Mouse (Mus musculus): Measurements from ENCODE around the gene Cdc42ep3. TPM values are rescaled to one million over a fixed set of nuclear protein-coding genes. Genes with fewer than 3 reads are reported as not detected.

The Cdc42ep3 gene
- polyA plus RNA-seq, 1 experiment, result 11.0 TPM

GRCm38 (mm10) chr17:79341946-79342470, 12.9 kb downstream of the Cdc42ep3 start:
- Histone ChIP-seq H3K4me1 (ENCODE audit: control insufficient read depth, insufficient read depth, low read length) (peaks cover 10% of the 10 kb centered on the region; the same call in 1 of the 2 replicates), H3K27me3 (ENCODE audit: control insufficient read depth, insufficient read depth, low read length) (no peaks in the 10 kb centered on the region), H3K27ac (ENCODE audit: insufficient read depth, low read length) (no peak overlapping the region), H3K4me3 (replicated peaks; ENCODE audit: insufficient read depth, low read depth, low read length) (no peak overlapping the region)
- TF ChIP-seq POLR2A (IDR thresholded peaks at IDR 0.05; ENCODE audit: borderline replicate concordance, insufficient read depth, low read length), result no peak
- no peak for TF ChIP-seq CTCF (IDR thresholded peaks at IDR 0.05; ENCODE audit: borderline replicate concordance, insufficient read depth, low read depth, low read length)
- no peak for DNase-seq
- 83% methylated on average over 7 of the region's 7 CpGs for WGBS

- TF ChIP-seq CTCF (IDR thresholded peaks at IDR 0.05; ENCODE audit: borderline replicate concordance, insufficient read depth, low read depth, low read length), result no peak
- TF ChIP-seq POLR2A (IDR thresholded peaks at IDR 0.05; ENCODE audit: borderline replicate concordance, insufficient read depth, low read length), result no peak
- no peak for DNase-seq
- no peak overlapping the region for H3K4me3 ChIP-seq (replicated peaks; ENCODE audit: insufficient read depth, low read depth, low read length)
- no peaks in the 10 kb centered on the region for H3K27me3 ChIP-seq (ENCODE audit: control insufficient read depth, insufficient read depth, low read length)
- peaks cover 10% of the 10 kb centered on the region; the same call in 1 of the 2 replicates for H3K4me1 ChIP-seq (ENCODE audit: control insufficient read depth, insufficient read depth, low read length)
- no peak overlapping the region for H3K27ac ChIP-seq (ENCODE audit: insufficient read depth, low read length)
- 40% methylated on average over 3 of the region's 3 CpGs for WGBS
Observed at GRCm38 (mm10) chr17:79337494-79337893, 17.4 kb downstream of the Cdc42ep3 start.

- 86% methylated on average over 11 of the region's 11 CpGs for WGBS
- no peak overlapping the region for H3K27ac ChIP-seq (ENCODE audit: insufficient read depth, low read length)
- H3K4me1 ChIP-seq (ENCODE audit: control insufficient read depth, insufficient read depth, low read length), result peaks cover 10% of the 10 kb centered on the region; the same call in 1 of the 2 replicates
- H3K4me3 ChIP-seq (replicated peaks; ENCODE audit: insufficient read depth, low read depth, low read length), result no peak overlapping the region
- TF ChIP-seq CTCF (IDR thresholded peaks at IDR 0.05; ENCODE audit: borderline replicate concordance, insufficient read depth, low read depth, low read length), result no peak
- TF ChIP-seq POLR2A (IDR thresholded peaks at IDR 0.05; ENCODE audit: borderline replicate concordance, insufficient read depth, low read length), result no peak
- DNase-seq, result no peak
- no peaks in the 10 kb centered on the region for H3K27me3 ChIP-seq (ENCODE audit: control insufficient read depth, insufficient read depth, low read length)
Observed at GRCm38 (mm10) chr17:79334701-79335100, 20.2 kb downstream of the Cdc42ep3 start.

GRCm38 (mm10) chr17:79333650-79334049, 21.2 kb downstream of the Cdc42ep3 start:
- TF ChIP-seq CTCF (IDR thresholded peaks at IDR 0.05; ENCODE audit: borderline replicate concordance, insufficient read depth, low read depth, low read length), result no peak
- no peak for TF ChIP-seq POLR2A (IDR thresholded peaks at IDR 0.05; ENCODE audit: borderline replicate concordance, insufficient read depth, low read length)
- WGBS, result 92% methylated on average over 9 of the region's 9 CpGs
- Histone ChIP-seq H3K27ac (ENCODE audit: insufficient read depth, low read length) (no peak overlapping the region), H3K4me1 (ENCODE audit: control insufficient read depth, insufficient read depth, low read length) (peaks cover 5% of the 10 kb centered on the region; the same call in 1 of the 2 replicates), H3K27me3 (ENCODE audit: control insufficient read depth, insufficient read depth, low read length) (no peaks in the 10 kb centered on the region; the same call in 1 of the 2 replicates), H3K4me3 (replicated peaks; ENCODE audit: insufficient read depth, low read depth, low read length) (no peak overlapping the region)
- DNase-seq, result no peak

GRCm38 (mm10) chr17:79332864-79333263, 22.0 kb downstream of the Cdc42ep3 start:
- no peak for TF ChIP-seq CTCF (IDR thresholded peaks at IDR 0.05; ENCODE audit: borderline replicate concordance, insufficient read depth, low read depth, low read length)
- TF ChIP-seq POLR2A (IDR thresholded peaks at IDR 0.05; ENCODE audit: borderline replicate concordance, insufficient read depth, low read length), result no peak
- 78% methylated on average over 3 of the region's 3 CpGs for WGBS
- H3K4me1 ChIP-seq (ENCODE audit: control insufficient read depth, insufficient read depth, low read length), result peaks cover 5% of the 10 kb centered on the region; the same call in 1 of the 2 replicates
- H3K4me3 ChIP-seq (replicated peaks; ENCODE audit: insufficient read depth, low read depth, low read length), result no peak overlapping the region
- H3K27me3 ChIP-seq (ENCODE audit: control insufficient read depth, insufficient read depth, low read length), result no peaks in the 10 kb centered on the region; the same call in 1 of the 2 replicates
- no peak for DNase-seq
- H3K27ac ChIP-seq (ENCODE audit: insufficient read depth, low read length), result no peak overlapping the region

GRCm38 (mm10) chr17:79330397-79330796, 24.5 kb downstream of the Cdc42ep3 start:
- Histone ChIP-seq H3K4me3 (replicated peaks; ENCODE audit: insufficient read depth, low read depth, low read length) (no peak overlapping the region), H3K27ac (ENCODE audit: insufficient read depth, low read length) (no peak overlapping the region), H3K27me3 (ENCODE audit: control insufficient read depth, insufficient read depth, low read length) (no peaks in the 10 kb centered on the region; the same call in 1 of the 2 replicates), H3K4me1 (ENCODE audit: control insufficient read depth, insufficient read depth, low read length) (no peaks in the 10 kb centered on the region)
- no peak for DNase-seq
- WGBS, result 100% methylated on average over 2 of the region's 2 CpGs
- TF ChIP-seq POLR2A (IDR thresholded peaks at IDR 0.05; ENCODE audit: borderline replicate concordance, insufficient read depth, low read length), result no peak
- no peak for TF ChIP-seq CTCF (IDR thresholded peaks at IDR 0.05; ENCODE audit: borderline replicate concordance, insufficient read depth, low read depth, low read length)

GRCm38 (mm10) chr17:79326868-79327376, 28.0 kb downstream of the Cdc42ep3 start:
- Histone ChIP-seq H3K27me3 (ENCODE audit: control insufficient read depth, insufficient read depth, low read length) (no peaks in the 10 kb centered on the region; the same call in 1 of the 2 replicates), H3K27ac (ENCODE audit: insufficient read depth, low read length) (no peak overlapping the region), H3K4me1 (ENCODE audit: control insufficient read depth, insufficient read depth, low read length) (no peaks in the 10 kb centered on the region), H3K4me3 (replicated peaks; ENCODE audit: insufficient read depth, low read depth, low read length) (no peak overlapping the region)
- DNase-seq, result no peak
- 34% methylated on average over 4 of the region's 4 CpGs for WGBS
- TF ChIP-seq CTCF (IDR thresholded peaks at IDR 0.05; ENCODE audit: borderline replicate concordance, insufficient read depth, low read depth, low read length), result no peak
- TF ChIP-seq POLR2A (IDR thresholded peaks at IDR 0.05; ENCODE audit: borderline replicate concordance, insufficient read depth, low read length), result no peak

- no peak for DNase-seq
- no peak overlapping the region for H3K4me3 ChIP-seq (replicated peaks; ENCODE audit: insufficient read depth, low read depth, low read length)
- H3K27me3 ChIP-seq (ENCODE audit: control insufficient read depth, insufficient read depth, low read length), result no peaks in the 10 kb centered on the region
- no peak overlapping the region for H3K27ac ChIP-seq (ENCODE audit: insufficient read depth, low read length)
- TF ChIP-seq POLR2A (IDR thresholded peaks at IDR 0.05; ENCODE audit: borderline replicate concordance, insufficient read depth, low read length) (no peak), CTCF (IDR thresholded peaks at IDR 0.05; ENCODE audit: borderline replicate concordance, insufficient read depth, low read depth, low read length) (no peak)
- H3K4me1 ChIP-seq (ENCODE audit: control insufficient read depth, insufficient read depth, low read length), result no peaks in the 10 kb centered on the region
- WGBS, result 61% methylated on average over 12 of the region's 12 CpGs
Observed at GRCm38 (mm10) chr17:79317085-79317751, 37.7 kb downstream of the Cdc42ep3 start.
